Mouse (Mus musculus) embryonic facial prominence, embryonic 13.5 days (tissue): ENCODE measurements around the gene Vash2. TPM values are rescaled to one million over a fixed set of nuclear protein-coding genes. Genes with fewer than 3 reads are reported as not detected.

Source experiments
- ATAC-seq: fragments of 200-750 bp; cut with Nextera tagmentation; 2 replicates; pipeline ENCODE4 v1.8.0; 2017; ENCODE audit warnings: low read depth; ENCODE audit not compliant: insufficient number of reproducible peaks, insufficient read depth, low FRiP score, low TSS enrichment
- H3K27ac ChIP-seq: fragments of 300-500 bp; sonication (generic); 2 replicates; pipeline ENCODE4 v1.5.1; 2015; ENCODE audit warnings: moderate library complexity, mild to moderate bottlenecking, inconsistent platforms
- H3K27me3 ChIP-seq: fragments of 300-500 bp; sonication (generic); 2 replicates; pipeline ENCODE4 v1.6.1; 2015; ENCODE audit warnings: mild to moderate bottlenecking, inconsistent platforms
- H3K36me3 ChIP-seq: fragments of 300-500 bp; sonication (generic); 2 replicates; pipeline ENCODE4 v1.6.1; 2015; ENCODE audit warnings: mild to moderate bottlenecking, inconsistent platforms
- H3K4me1 ChIP-seq: fragments of 300-500 bp; sonication (generic); 2 replicates; pipeline ENCODE4 v1.6.1; 2015; ENCODE audit warnings: inconsistent platforms
- H3K4me2 ChIP-seq: fragments of 300-500 bp; sonication (generic); 2 replicates; pipeline ENCODE4 v1.6.1; 2015; ENCODE audit warnings: moderate library complexity, mild to moderate bottlenecking, inconsistent platforms
- H3K4me3 ChIP-seq: fragments of 300-500 bp; sonication (generic); 2 replicates; pipeline ENCODE4 v1.5.1; 2015; ENCODE audit warnings: mild to moderate bottlenecking, inconsistent platforms
- H3K9ac ChIP-seq: fragments of 300-500 bp; sonication (generic); 2 replicates; pipeline ENCODE4 v1.6.1; 2015; ENCODE audit warnings: mild to moderate bottlenecking, inconsistent platforms
- H3K9me3 ChIP-seq: fragments of 300-500 bp; sonication (generic); 2 replicates; pipeline ENCODE4 v1.6.1; 2016; ENCODE audit warnings: inconsistent platforms
- WGBS: fragments of 180-500 bp; shearing (Covaris S2); methylation state at CpG from one replicate; pipeline ENCODE4 v1.1.7; 2015; ENCODE audit warnings: mixed read lengths; 5-methylcytosine and 5-hydroxymethylcytosine counted together
- polyA plus RNA-seq: library from polyadenylated mRNA; unstranded; fragments of >200 nt; fragmentation: Nextera tagmentation; extraction: Ambion mirVana; gene quantifications from 2 replicates; pipeline ENCODE4 v1.2.1, GENCODE M21; 2015

The Vash2 gene
- polyA plus RNA-seq, 1 experiment from 2014 or later, result 54.3 TPM

- H3K4me2 ChIP-seq, result no peak overlapping the region
- no peak overlapping the region for H3K27ac ChIP-seq
- no peak overlapping the region for H3K4me3 ChIP-seq
- H3K4me1 ChIP-seq, result peaks cover 32% of the 10 kb centered on the region
- no peaks in the 10 kb centered on the region for H3K9me3 ChIP-seq
- WGBS, result 87% methylated on average over 8 of the region's 8 CpGs
- H3K27me3 ChIP-seq, result no peaks in the 10 kb centered on the region
- ATAC-seq, result no peak
- no peak overlapping the region for H3K9ac ChIP-seq
- peaks cover 70% of the 10 kb centered on the region for H3K36me3 ChIP-seq
These were observed 4.9 kb downstream of the Vash2 start for GRCm38 (mm10) chr1:190974191-190974590.

GRCm38 (mm10) chr1:190972612-190973192 lies 6.4 kb downstream of the Vash2 start:
- Histone ChIP-seq H3K4me3 (no peak overlapping the region), H3K27ac (0 out of 2 replicates have a peak overlapping the region, but pooled peaks have one; percentile 11), H3K4me1 (peaks cover 30% of the 10 kb centered on the region), H3K4me2 (no peak overlapping the region), H3K36me3 (peaks cover 83% of the 10 kb centered on the region), H3K9me3 (no peaks in the 10 kb centered on the region), H3K27me3 (no peaks in the 10 kb centered on the region), H3K9ac (no peak overlapping the region)
- ATAC-seq, result no peak
- WGBS, result 76% methylated on average over 7 of the region's 7 CpGs

GRCm38 (mm10) chr1:190971708-190972610 lies 7.1 kb downstream of the Vash2 start:
- no peak for ATAC-seq
- no peak overlapping the region for H3K4me3 ChIP-seq
- peaks cover 22% of the 10 kb centered on the region for H3K4me1 ChIP-seq
- H3K9ac ChIP-seq, result no peak overlapping the region
- no peak overlapping the region for H3K4me2 ChIP-seq
- no peak overlapping the region for H3K27ac ChIP-seq
- H3K36me3 ChIP-seq, result peaks cover 89% of the 10 kb centered on the region
- 85% methylated on average over 14 of the region's 14 CpGs for WGBS
- H3K9me3 ChIP-seq, result no peaks in the 10 kb centered on the region
- H3K27me3 ChIP-seq, result no peaks in the 10 kb centered on the region

- peaks cover 93% of the 10 kb centered on the region for H3K36me3 ChIP-seq
- H3K4me2 ChIP-seq, result no peak overlapping the region
- H3K4me3 ChIP-seq, result no peak overlapping the region
- ATAC-seq, result no peak
- H3K27ac ChIP-seq, result no peak overlapping the region
- H3K9me3 ChIP-seq, result no peaks in the 10 kb centered on the region
- no peaks in the 10 kb centered on the region for H3K4me1 ChIP-seq
- H3K9ac ChIP-seq, result 0 out of 2 replicates have a peak overlapping the region, but pooled peaks have one; percentile 17
- no peaks in the 10 kb centered on the region for H3K27me3 ChIP-seq
- WGBS, result 92% methylated on average over 7 of the region's 7 CpGs
These were observed 11.1 kb downstream of the Vash2 start for GRCm38 (mm10) chr1:190968010-190968409.

- Histone ChIP-seq H3K4me2 (no peak overlapping the region), H3K9ac (no peak overlapping the region), H3K9me3 (no peaks in the 10 kb centered on the region), H3K4me3 (no peak overlapping the region), H3K27ac (no peak overlapping the region), H3K4me1 (no peaks in the 10 kb centered on the region), H3K36me3 (peaks cover 92% of the 10 kb centered on the region), H3K27me3 (no peaks in the 10 kb centered on the region)
- no peak for ATAC-seq
- 85% methylated on average over 15 of the region's 15 CpGs for WGBS
These were observed 13.9 kb downstream of the Vash2 start for GRCm38 (mm10) chr1:190964992-190965780.

- Histone ChIP-seq H3K9me3 (no peaks in the 10 kb centered on the region), H3K4me2 (no peak overlapping the region), H3K9ac (no peak overlapping the region), H3K4me3 (no peak overlapping the region), H3K36me3 (peaks cover 93% of the 10 kb centered on the region), H3K4me1 (no peaks in the 10 kb centered on the region), H3K27me3 (no peaks in the 10 kb centered on the region), H3K27ac (no peak overlapping the region)
- ATAC-seq, result 0 out of 2 replicates have a peak, but pooled peaks have one; percentile 35
- 90% methylated on average over 3 of the region's 3 CpGs for WGBS
These were observed 16.3 kb downstream of the Vash2 start for GRCm38 (mm10) chr1:190962760-190963159.

- H3K27ac ChIP-seq, result no peak overlapping the region
- no peaks in the 10 kb centered on the region for H3K27me3 ChIP-seq
- 86% methylated on average over 5 of the region's 5 CpGs for whole genome bisulfite sequencing
- peaks cover 97% of the 10 kb centered on the region for H3K36me3 ChIP-seq
- peaks cover under 1% of the 10 kb centered on the region; the same call in 1 of the 2 replicates for H3K4me1 ChIP-seq
- no peak overlapping the region for H3K4me3 ChIP-seq
- no peak for ATAC-seq
- H3K9ac ChIP-seq, result no peak overlapping the region
- no peaks in the 10 kb centered on the region for H3K9me3 ChIP-seq
- no peak overlapping the region for H3K4me2 ChIP-seq
These were observed 20.3 kb downstream of the Vash2 start for GRCm38 (mm10) chr1:190958821-190959220.

GRCm38 (mm10) chr1:190953009-190953408 lies 26.1 kb downstream of the Vash2 start:
- peaks cover 11% of the 10 kb centered on the region for H3K4me1 ChIP-seq
- ATAC-seq, result no peak
- WGBS, result 35% methylated on average over 3 of the region's 3 CpGs
- 0 out of 2 replicates have a peak overlapping the region, but pooled peaks have one; percentile 36 for H3K9ac ChIP-seq
- no peaks in the 10 kb centered on the region for H3K27me3 ChIP-seq
- H3K4me2 ChIP-seq, result no peak overlapping the region
- H3K27ac ChIP-seq, result no peak overlapping the region
- H3K36me3 ChIP-seq, result peaks cover 99% of the 10 kb centered on the region
- H3K9me3 ChIP-seq, result no peaks in the 10 kb centered on the region
- H3K4me3 ChIP-seq, result no peak overlapping the region

- H3K4me2 ChIP-seq, result no peak overlapping the region
- H3K27ac ChIP-seq, result no peak overlapping the region
- H3K9ac ChIP-seq, result no peak overlapping the region
- ATAC-seq, result no peak
- peaks cover 11% of the 10 kb centered on the region for H3K4me1 ChIP-seq
- WGBS, result 90% methylated on average over 5 of the region's 5 CpGs
- peaks cover 91% of the 10 kb centered on the region for H3K36me3 ChIP-seq
- no peaks in the 10 kb centered on the region for H3K27me3 ChIP-seq
- no peaks in the 10 kb centered on the region for H3K9me3 ChIP-seq
- H3K4me3 ChIP-seq, result no peak overlapping the region
These were observed 28.1 kb downstream of the Vash2 start for GRCm38 (mm10) chr1:190951014-190951413.

- H3K4me1 ChIP-seq, result peaks cover 11% of the 10 kb centered on the region
- ATAC-seq, result no peak
- no peak overlapping the region for H3K9ac ChIP-seq
- H3K27ac ChIP-seq, result no peak overlapping the region
- no peak overlapping the region for H3K4me3 ChIP-seq
- H3K27me3 ChIP-seq, result no peaks in the 10 kb centered on the region
- WGBS, result 87% methylated on average over 17 of the region's 17 CpGs
- peaks cover 82% of the 10 kb centered on the region for H3K36me3 ChIP-seq
- H3K4me2 ChIP-seq, result no peak overlapping the region
- no peaks in the 10 kb centered on the region for H3K9me3 ChIP-seq
These were observed 30.2 kb downstream of the Vash2 start for GRCm38 (mm10) chr1:190948846-190949245.

- Histone ChIP-seq H3K36me3 (peaks cover 82% of the 10 kb centered on the region), H3K27me3 (no peaks in the 10 kb centered on the region), H3K4me1 (peaks cover 7% of the 10 kb centered on the region)
These were observed 30.7 kb downstream of the Vash2 start for GRCm38 (mm10) chr1:190948439-190948838.

More at GRCm38 (mm10) chr1:190948439-190948838, 30.7 kb downstream of the Vash2 start:
- WGBS, result 82% methylated on average over 7 of the region's 7 CpGs
- Histone ChIP-seq H3K4me2 (no peak overlapping the region), H3K9ac (no peak overlapping the region), H3K27ac (no peak overlapping the region), H3K4me3 (no peak overlapping the region), H3K9me3 (no peaks in the 10 kb centered on the region)
- ATAC-seq, result no peak
